Mouse (Mus musculus) adrenal gland, adult 2 months (tissue): ENCODE measurements around the gene Ube2v1. TPM values are rescaled to one million over a fixed set of nuclear protein-coding genes. Genes with fewer than 3 reads are reported as not detected.

Experiments used
- DNase-seq: peaks from one replicate; pipeline ENCODE4 v3.0.0; 2021
- polyA plus RNA-seq: library from polyadenylated mRNA; depleted of rRNA; stranded (reverse); fragments of >200 nt; gene quantifications from 2 replicates; pipeline ENCODE4 v1.2.3, GENCODE M21; 2012
- total RNA-seq, 2 experiments: library from RNA; stranded (reverse); gene quantifications; 2 replicates each; pipeline ENCODE4 v1.2.3; 2021

Gene Ube2v1
- total and polyA plus RNA-seq, 3 experiments, result 133 to 208 (median 191) TPM

GRCm38 (mm10) chr2:167593551-167594250 lies 38.2 kb downstream of the Ube2v1 start:
- no peak for DNase-seq

GRCm38 (mm10) chr2:167588774-167589577 lies 42.9 kb downstream of the Ube2v1 start:
- peak; percentile 81 for DNase-seq

- DNase-seq, result peak; percentile 44
Measured at GRCm38 (mm10) chr2:167586976-167587375, 44.9 kb downstream of the Ube2v1 start.

GRCm38 (mm10) chr2:167586041-167586440 lies 45.9 kb downstream of the Ube2v1 start:
- peak; percentile 74 for DNase-seq

GRCm38 (mm10) chr2:167585273-167585672 lies 46.6 kb downstream of the Ube2v1 start:
- no peak for DNase-seq

- DNase-seq, result no peak
Measured at GRCm38 (mm10) chr2:167583161-167583952, 48.5 kb downstream of the Ube2v1 start.

- no peak for DNase-seq
Measured at GRCm38 (mm10) chr2:167578521-167578920, 53.4 kb downstream of the Ube2v1 start.

- DNase-seq, result peak; percentile 37
Measured at GRCm38 (mm10) chr2:167577186-167577785, 54.6 kb downstream of the Ube2v1 start.

- no peak for DNase-seq
Measured at GRCm38 (mm10) chr2:167576121-167576620, 55.7 kb downstream of the Ube2v1 start.

GRCm38 (mm10) chr2:167575581-167575980 lies 56.3 kb downstream of the Ube2v1 start:
- no peak for DNase-seq

GRCm38 (mm10) chr2:167574814-167575213 lies 57.1 kb downstream of the Ube2v1 start:
- DNase-seq, result peak; percentile 88

GRCm38 (mm10) chr2:167571442-167572220 lies 60.3 kb downstream of the Ube2v1 start:
- DNase-seq, result no peak

- DNase-seq, result peak; percentile 39
Measured at GRCm38 (mm10) chr2:167570815-167571214, 61.1 kb downstream of the Ube2v1 start.

- peak; percentile 94 for DNase-seq
Measured at GRCm38 (mm10) chr2:167569934-167570651, 61.8 kb downstream of the Ube2v1 start.

- DNase-seq, result no peak
Measured at GRCm38 (mm10) chr2:167568112-167568511, 63.8 kb downstream of the Ube2v1 start.

- peak; percentile 62 for DNase-seq
Measured at GRCm38 (mm10) chr2:167565682-167566081, 66.2 kb downstream of the Ube2v1 start.

- no peak for DNase-seq
Measured at GRCm38 (mm10) chr2:167565312-167565656, 66.6 kb downstream of the Ube2v1 start.

GRCm38 (mm10) chr2:167564551-167565311 lies 67.2 kb downstream of the Ube2v1 start:
- DNase-seq, result no peak

- no peak for DNase-seq
Measured at GRCm38 (mm10) chr2:167563703-167564102, 68.2 kb downstream of the Ube2v1 start.

- no peak for DNase-seq
Measured at GRCm38 (mm10) chr2:167563035-167563434, 68.9 kb downstream of the Ube2v1 start.
